Mouse (Mus musculus) neural tube, embryonic 14.5 days (tissue): ENCODE measurements around the gene Fgfr2. TPM values are rescaled to one million over a fixed set of nuclear protein-coding genes. Genes with fewer than 3 reads are reported as not detected.

Experiments
- ATAC-seq: fragments of 200-750 bp; cut with Nextera tagmentation; 2 replicates; pipeline ENCODE4 v1.8.0; 2017; ENCODE audit warnings: low read depth, mild to moderate bottlenecking, moderate TSS enrichment, moderate library complexity
- H3K27ac ChIP-seq: fragments of 300-500 bp; sonication (generic); 2 replicates; pipeline ENCODE4 v1.5.1; 2014; ENCODE audit warnings: low read depth, mild to moderate bottlenecking, control low read depth, low read length, moderate library complexity, mixed read lengths
- H3K27me3 ChIP-seq: fragments of 300-500 bp; sonication (generic); 2 replicates; pipeline ENCODE4 v1.6.1; 2014; ENCODE audit warnings: low read length; ENCODE audit not compliant: control insufficient read depth, insufficient read depth
- H3K36me3 ChIP-seq: fragments of 300-500 bp; sonication (generic); 2 replicates; pipeline ENCODE4 v1.6.1; 2014; ENCODE audit warnings: low read length, mixed read lengths; ENCODE audit not compliant: control insufficient read depth, insufficient read depth
- H3K4me1 ChIP-seq: fragments of 300-500 bp; sonication (generic); 2 replicates; pipeline ENCODE4 v1.6.1; 2014; ENCODE audit warnings: low read length; ENCODE audit not compliant: control insufficient read depth, insufficient read depth
- H3K4me2 ChIP-seq: fragments of 300-500 bp; sonication (generic); 2 replicates; pipeline ENCODE4 v1.6.1; 2014; ENCODE audit warnings: mild to moderate bottlenecking, low read depth, low read length, control low read depth
- H3K4me3 ChIP-seq: fragments of 300-500 bp; sonication (generic); 2 replicates; pipeline ENCODE4 v1.5.1; 2014; ENCODE audit warnings: low read depth, low read length, control low read depth, mixed read lengths
- H3K9ac ChIP-seq: fragments of 300-500 bp; sonication (generic); replicated peaks from 2 replicates; pipeline ENCODE4 v1.6.1; 2014; ENCODE audit warnings: low read depth, mild to moderate bottlenecking, control low read depth, low read length, mixed read lengths
- H3K9me3 ChIP-seq: fragments of 300-500 bp; sonication (generic); 2 replicates; pipeline ENCODE4 v1.6.1; 2016; ENCODE audit warnings: low read length; ENCODE audit not compliant: control insufficient read depth
- WGBS: fragments of 180-500 bp; shearing (Covaris S2); extraction: QIAGEN DNeasy Blood & Tissue Kit; methylation state at CpG from one replicate; pipeline ENCODE4 v1.1.7; 2014; 5-methylcytosine and 5-hydroxymethylcytosine counted together
- polyA plus RNA-seq: library from polyadenylated mRNA; unstranded; fragments of >200 nt; fragmentation: Nextera tagmentation; extraction: Ambion mirVana; gene quantifications from 2 replicates; pipeline ENCODE4 v1.2.1, GENCODE M21; 2014

The Fgfr2 gene
- polyA plus RNA-seq, 1 experiment from 2014 or later = 28.1 TPM

- H3K9ac ChIP-seq = no peak overlapping the region
- H3K4me3 ChIP-seq = no peak overlapping the region
- WGBS = 89% methylated on average over 10 of the region's 10 CpGs
- no peaks in the 10 kb centered on the region for H3K36me3 ChIP-seq
- no peaks in the 10 kb centered on the region for H3K9me3 ChIP-seq
- peaks cover 4% of the 10 kb centered on the region; the same call in 1 of the 2 replicates for H3K4me1 ChIP-seq
- H3K27ac ChIP-seq = no peak overlapping the region
- no peaks in the 10 kb centered on the region for H3K27me3 ChIP-seq
- no peak overlapping the region for H3K4me2 ChIP-seq
- no peak for ATAC-seq
Observed at GRCm38 (mm10) chr7:131906499-131907190, 1216.5 kb downstream of the Fgfr2 start.

- no peaks in the 10 kb centered on the region for H3K27me3 ChIP-seq
- H3K27ac ChIP-seq = no peak overlapping the region
- 0 out of 2 replicates have a peak, but pooled peaks cover 5% of the 10 kb centered on the region for H3K4me1 ChIP-seq
- H3K36me3 ChIP-seq = no peaks in the 10 kb centered on the region
- H3K4me3 ChIP-seq = no peak overlapping the region
- 6% methylated on average over 2 of the region's 2 CpGs for WGBS
- no peaks in the 10 kb centered on the region for H3K9me3 ChIP-seq
- H3K4me2 ChIP-seq = no peak overlapping the region
- no peak for ATAC-seq
- no peak overlapping the region for H3K9ac ChIP-seq
Observed at GRCm38 (mm10) chr7:131899356-131899755, 1223.8 kb downstream of the Fgfr2 start.

DNA sequence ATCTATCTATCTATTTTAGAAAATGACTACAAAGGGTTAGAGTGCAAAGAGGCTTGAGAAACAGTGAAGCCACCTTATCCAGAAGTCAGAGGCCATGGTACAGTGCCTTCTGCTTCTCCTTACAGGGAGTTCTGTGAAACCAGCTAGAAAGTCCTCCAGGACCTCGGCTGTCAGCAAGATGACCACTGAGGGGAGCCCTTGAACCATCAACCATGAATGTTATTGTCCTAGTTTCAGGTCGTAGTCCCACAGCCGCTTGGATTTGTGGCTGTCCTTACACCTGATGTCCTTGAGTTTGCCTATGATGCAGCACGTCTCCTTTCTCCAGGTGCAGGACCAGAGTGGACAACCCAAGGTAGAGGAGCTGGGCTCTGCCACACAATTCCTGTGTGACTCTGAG, 1225.9 kb downstream of the Fgfr2 start:
- no peak overlapping the region for H3K4me2 ChIP-seq
- WGBS = 17% methylated on average over 4 of the region's 4 CpGs
- no peak overlapping the region for H3K9ac ChIP-seq
- H3K9me3 ChIP-seq = no peaks in the 10 kb centered on the region
- H3K4me3 ChIP-seq = no peak overlapping the region
- 0 out of 2 replicates have a peak, but pooled peaks cover 5% of the 10 kb centered on the region for H3K4me1 ChIP-seq
- H3K36me3 ChIP-seq = no peaks in the 10 kb centered on the region
- no peak for ATAC-seq
- no peaks in the 10 kb centered on the region for H3K27me3 ChIP-seq
- H3K27ac ChIP-seq = no peak overlapping the region

DNA sequence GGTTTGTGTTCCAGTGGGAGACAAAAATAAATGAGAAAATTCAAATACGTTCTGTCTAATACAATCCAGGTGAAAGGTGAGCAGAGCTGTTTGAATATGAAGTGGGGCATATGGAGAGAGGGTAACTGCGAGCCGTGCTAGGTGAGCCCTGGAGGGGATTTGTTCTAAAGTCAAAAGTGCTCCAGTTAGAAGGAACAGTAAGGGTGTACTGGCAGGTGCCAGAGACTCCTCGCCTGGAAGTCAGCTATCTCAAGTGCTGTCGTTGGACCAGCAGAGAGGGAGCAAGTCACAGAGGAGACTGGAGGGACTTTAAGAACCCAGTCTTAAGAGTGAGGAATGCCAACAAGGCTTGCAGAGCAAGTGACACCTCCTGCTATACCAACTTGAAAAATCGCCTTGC, 1240.3 kb downstream of the Fgfr2 start:
- Histone ChIP-seq H3K4me1 (no peaks in the 10 kb centered on the region), H3K27me3 (peaks cover 9% of the 10 kb centered on the region; the same call in 1 of the 2 replicates), H3K36me3 (no peaks in the 10 kb centered on the region), H3K9me3 (no peaks in the 10 kb centered on the region), H3K9ac (no peak overlapping the region), H3K4me3 (no peak overlapping the region), H3K27ac (no peak overlapping the region), H3K4me2 (no peak overlapping the region)
- no peak for ATAC-seq
- 71% methylated on average over 6 of the region's 6 CpGs for whole genome bisulfite sequencing

GRCm38 (mm10) chr7:131881876-131882615, 1241.1 kb downstream of the Fgfr2 start:
- Histone ChIP-seq H3K27ac (no peak overlapping the region), H3K36me3 (no peaks in the 10 kb centered on the region), H3K4me3 (no peak overlapping the region), H3K27me3 (peaks cover 9% of the 10 kb centered on the region; the same call in 1 of the 2 replicates), H3K4me1 (no peaks in the 10 kb centered on the region), H3K4me2 (no peak overlapping the region), H3K9me3 (no peaks in the 10 kb centered on the region), H3K9ac (no peak overlapping the region)
- peak; percentile 56; the same call in 1 of the 2 replicates for ATAC-seq
- 61% methylated on average over 5 of the region's 5 CpGs for WGBS

DNA sequence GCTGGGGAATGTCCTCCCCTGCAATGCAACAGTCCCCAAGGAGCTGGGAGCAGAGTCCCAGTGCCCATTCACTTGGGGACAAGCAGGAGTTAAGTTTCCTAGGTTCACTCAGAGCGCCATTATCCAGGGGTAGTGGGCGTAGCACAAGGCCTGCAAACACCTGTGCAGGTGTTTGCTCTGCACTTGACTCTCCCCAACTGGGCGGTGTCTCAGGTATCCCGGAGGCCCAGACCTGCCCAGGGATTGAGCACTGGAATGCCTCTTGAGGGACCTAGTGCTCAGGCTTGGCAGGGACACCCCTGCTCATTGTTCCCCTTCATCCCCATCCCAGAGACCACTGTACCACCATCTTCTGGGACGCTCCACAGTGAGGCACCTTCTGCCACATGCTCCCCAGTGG, 1243.0 kb downstream of the Fgfr2 start:
- Histone ChIP-seq H3K9ac (no peak overlapping the region), H3K27ac (no peak overlapping the region), H3K4me3 (no peak overlapping the region), H3K27me3 (peaks cover 9% of the 10 kb centered on the region; the same call in 1 of the 2 replicates), H3K9me3 (no peaks in the 10 kb centered on the region), H3K36me3 (no peaks in the 10 kb centered on the region), H3K4me1 (no peaks in the 10 kb centered on the region), H3K4me2 (no peak overlapping the region)
- 84% methylated on average over 5 of the region's 5 CpGs for WGBS
- ATAC-seq = no peak

DNA sequence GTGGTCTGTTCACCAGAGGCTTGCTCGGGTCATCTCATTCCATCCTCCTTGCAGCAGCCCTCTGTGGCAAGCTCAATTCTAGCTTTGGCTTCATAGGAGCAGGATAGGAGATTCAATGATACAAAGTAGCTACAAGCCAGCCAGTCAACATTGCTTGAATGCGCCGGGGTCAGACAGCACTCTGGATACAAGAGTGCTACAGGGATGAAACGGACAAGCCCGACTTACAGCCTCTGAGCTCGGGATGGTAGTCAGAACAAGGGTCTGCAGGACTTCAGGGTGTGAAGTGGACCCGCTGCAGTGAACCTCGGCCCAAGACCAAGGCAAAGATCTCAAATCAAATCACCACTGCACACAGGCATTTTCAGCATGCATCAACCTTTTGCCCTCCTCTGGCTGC, 1244.3 kb downstream of the Fgfr2 start:
- H3K36me3 ChIP-seq = no peaks in the 10 kb centered on the region
- no peak overlapping the region for H3K4me2 ChIP-seq
- no peak for ATAC-seq
- 79% methylated on average over 8 of the region's 8 CpGs for whole genome bisulfite sequencing
- no peaks in the 10 kb centered on the region for H3K4me1 ChIP-seq
- no peaks in the 10 kb centered on the region for H3K9me3 ChIP-seq
- no peak overlapping the region for H3K4me3 ChIP-seq
- H3K27me3 ChIP-seq = peaks cover 9% of the 10 kb centered on the region; the same call in 1 of the 2 replicates
- no peak overlapping the region for H3K9ac ChIP-seq
- no peak overlapping the region for H3K27ac ChIP-seq

- no peak for ATAC-seq
- Histone ChIP-seq H3K27ac (no peak overlapping the region), H3K9me3 (no peaks in the 10 kb centered on the region), H3K9ac (no peak overlapping the region), H3K36me3 (no peaks in the 10 kb centered on the region), H3K4me3 (no peak overlapping the region), H3K4me1 (no peaks in the 10 kb centered on the region), H3K4me2 (no peak overlapping the region), H3K27me3 (no peaks in the 10 kb centered on the region; the same call in 1 of the 2 replicates)
Observed at GRCm38 (mm10) chr7:131861157-131861556, 1262.0 kb downstream of the Fgfr2 start.

DNA sequence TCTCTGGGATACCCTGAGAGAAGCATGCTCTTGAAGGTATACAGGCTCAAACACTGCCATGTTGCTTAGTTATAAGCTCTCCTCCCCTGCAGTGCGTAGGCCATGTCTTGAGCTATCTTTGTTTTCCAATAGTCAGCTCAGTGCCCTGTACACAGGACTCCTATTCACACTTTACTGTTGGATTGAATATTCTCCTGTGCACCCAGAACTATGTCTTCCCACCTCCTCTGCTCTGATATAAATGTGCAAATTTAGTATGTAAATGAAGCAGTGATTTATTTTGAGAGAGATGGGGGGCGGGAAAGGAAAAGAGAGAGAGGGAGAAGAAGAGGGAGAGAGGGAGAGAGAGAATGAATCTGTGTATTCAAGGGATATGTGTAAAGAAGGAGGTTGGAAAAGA, 1267.5 kb downstream of the Fgfr2 start:
- 86% methylated on average over 2 of the region's 2 CpGs for WGBS
- no peak for ATAC-seq
- H3K4me2 ChIP-seq = no peak overlapping the region

More for the DNA sequence above, 1267.5 kb downstream of the Fgfr2 start:
- no peak overlapping the region for H3K27ac ChIP-seq
- no peak overlapping the region for H3K9ac ChIP-seq
- no peaks in the 10 kb centered on the region for H3K9me3 ChIP-seq
- no peak overlapping the region for H3K4me3 ChIP-seq
- no peaks in the 10 kb centered on the region for H3K36me3 ChIP-seq
- H3K27me3 ChIP-seq = no peaks in the 10 kb centered on the region
- H3K4me1 ChIP-seq = no peaks in the 10 kb centered on the region
